Mouse (Mus musculus) neural tube, embryonic 15.5 days (tissue): ENCODE measurements around the gene Tle6. TPM values are rescaled to one million over a fixed set of nuclear protein-coding genes. Genes with fewer than 3 reads are reported as not detected.
A peak's percentile ranks its signal among the peaks of the same experiment; 100 is the strongest.

Experiments used
- ATAC-seq: fragments of 200-750 bp; cut with Nextera tagmentation; 2 replicates; pipeline ENCODE4 v1.8.0; 2017; ENCODE audit warnings: mild to moderate bottlenecking, moderate TSS enrichment, moderate library complexity; ENCODE audit not compliant: low FRiP score
- H3K27ac ChIP-seq: fragments of 300-500 bp; sonication (generic); replicated peaks from 2 replicates; pipeline ENCODE4 v1.5.1; 2015; ENCODE audit warnings: mild to moderate bottlenecking, inconsistent platforms
- H3K27me3 ChIP-seq: fragments of 300-500 bp; sonication (generic); replicated peaks from 2 replicates; pipeline ENCODE4 v1.6.1; 2015; ENCODE audit warnings: inconsistent platforms
- H3K36me3 ChIP-seq: fragments of 300-500 bp; sonication (generic); 2 replicates; pipeline ENCODE4 v1.6.1; 2015; ENCODE audit warnings: inconsistent platforms
- H3K4me1 ChIP-seq: fragments of 300-500 bp; sonication (generic); 2 replicates; pipeline ENCODE4 v1.6.1; 2015; ENCODE audit warnings: inconsistent platforms
- H3K4me2 ChIP-seq: fragments of 300-500 bp; sonication (generic); 2 replicates; pipeline ENCODE4 v1.6.1; 2015; ENCODE audit warnings: inconsistent platforms, mild to moderate bottlenecking, moderate library complexity
- H3K4me3 ChIP-seq: fragments of 300-500 bp; sonication (generic); replicated peaks from 2 replicates; pipeline ENCODE4 v1.5.1; 2015; ENCODE audit warnings: mild to moderate bottlenecking, inconsistent platforms
- H3K9ac ChIP-seq: fragments of 300-500 bp; sonication (generic); replicated peaks from 2 replicates; pipeline ENCODE4 v1.6.1; 2015; ENCODE audit warnings: mild to moderate bottlenecking, inconsistent platforms
- H3K9me3 ChIP-seq: fragments of 300-500 bp; sonication (generic); replicated peaks from 2 replicates; pipeline ENCODE4 v1.6.1; 2016; ENCODE audit warnings: inconsistent platforms
- whole genome bisulfite sequencing: fragments of 180-500 bp; shearing (Covaris S2); methylation state at CpG from one replicate; pipeline ENCODE4 v1.1.7; 2015; ENCODE audit warnings: mixed read lengths; 5-methylcytosine and 5-hydroxymethylcytosine counted together
- polyA plus RNA-seq: library from polyadenylated mRNA; unstranded; fragments of >200 nt; fragmentation: Nextera tagmentation; extraction: Ambion mirVana; gene quantifications from 2 replicates; pipeline ENCODE4 v1.2.1, GENCODE M21; 2015

Gene Tle6
- polyA plus RNA-seq, 1 experiment from 2014 or later = 5.7 TPM

DNA sequence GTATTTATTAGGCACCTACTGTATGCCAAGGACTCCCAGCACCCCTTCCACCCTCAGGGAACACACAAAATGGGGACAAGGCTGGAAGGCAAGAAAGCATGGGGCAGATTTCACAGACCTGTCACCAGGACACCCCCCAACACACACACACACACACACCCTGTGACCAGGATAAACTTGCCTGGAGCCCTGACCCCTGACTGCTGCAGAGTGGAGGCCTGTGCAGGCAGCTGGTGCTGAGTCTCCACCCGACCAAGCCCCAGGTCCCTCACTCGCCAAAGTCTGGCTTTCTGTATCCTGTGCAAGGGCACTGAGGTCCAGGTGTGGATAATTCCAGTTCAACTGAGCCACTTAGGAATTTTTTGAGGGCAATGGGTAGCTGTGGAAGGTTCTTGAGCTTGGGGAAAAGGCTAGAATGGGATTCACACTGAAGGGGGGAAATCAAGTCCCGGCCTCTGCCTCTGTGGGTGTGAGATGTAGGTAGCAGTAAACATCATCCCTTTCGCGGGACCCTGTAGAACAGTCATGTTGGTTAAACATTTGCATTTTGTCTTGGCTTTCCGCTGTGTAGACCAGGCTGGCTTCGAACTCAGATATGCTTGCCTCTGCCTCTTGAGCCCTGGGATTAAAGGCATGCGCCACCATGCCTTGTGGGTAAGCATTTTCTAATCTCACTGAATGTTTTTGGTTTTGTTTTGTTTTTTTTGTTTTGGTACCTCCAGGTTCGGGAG, 31.2 kb downstream of the Tle6 start:
- peak overlapping the region; percentile 88 for H3K27ac ChIP-seq
- no peak overlapping the region for H3K4me3 ChIP-seq
- H3K9me3 ChIP-seq = no peaks in the 10 kb centered on the region
- peaks cover 39% of the 10 kb centered on the region for H3K27me3 ChIP-seq
- peak overlapping the region; percentile 81 for H3K4me2 ChIP-seq
- WGBS = 53% methylated on average over 9 of the region's 9 CpGs
- peaks cover 26% of the 10 kb centered on the region for H3K36me3 ChIP-seq
- no peak overlapping the region for H3K9ac ChIP-seq
- peaks cover 57% of the 10 kb centered on the region for H3K4me1 ChIP-seq
- no peak for ATAC-seq

DNA sequence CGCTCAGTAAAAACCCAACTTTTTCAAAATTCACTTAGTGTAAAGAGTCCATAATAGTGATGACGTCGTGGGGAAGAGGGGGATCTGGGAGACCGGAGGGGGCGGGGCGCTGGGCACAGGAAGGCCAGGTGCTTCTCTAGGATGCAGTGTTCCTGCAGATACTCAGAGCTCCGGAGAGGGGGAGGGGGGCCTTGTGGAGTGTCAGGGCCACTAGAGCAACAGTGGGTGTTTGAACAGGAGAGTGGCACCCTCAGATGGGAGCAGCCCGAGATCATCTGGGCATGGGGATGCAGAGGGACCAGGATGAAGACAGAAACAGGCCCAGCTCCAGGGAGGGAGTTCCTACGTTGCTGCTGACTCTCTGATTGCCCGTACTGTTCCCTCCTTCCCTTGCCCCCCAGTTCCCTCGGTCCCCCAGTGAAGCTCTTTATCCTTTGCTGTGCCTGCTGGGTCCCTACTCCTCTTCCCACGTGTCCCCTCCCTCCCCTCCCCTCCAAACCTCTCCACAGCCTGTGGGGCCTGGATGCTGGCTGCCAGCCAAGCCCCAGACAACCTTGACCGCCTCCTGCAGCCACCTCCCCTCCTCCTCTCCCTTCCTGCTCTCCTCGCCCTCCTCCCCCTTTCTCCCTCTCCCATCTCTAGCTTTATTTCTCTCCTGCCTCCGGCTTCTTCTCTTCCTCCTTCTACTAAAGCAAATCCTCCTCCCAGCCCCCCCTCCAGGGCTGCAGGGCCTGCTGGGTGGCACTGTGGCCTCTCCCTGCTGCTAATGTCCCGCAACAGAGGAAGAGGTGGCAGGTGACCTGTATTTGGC, 32.3 kb downstream of the Tle6 start:
- Histone ChIP-seq H3K27ac (peak overlapping the region; percentile 63), H3K9me3 (no peaks in the 10 kb centered on the region), H3K4me3 (no peak overlapping the region), H3K9ac (0 out of 2 replicates have a peak overlapping the region, but pooled peaks have one; percentile 5), H3K4me1 (peaks cover 61% of the 10 kb centered on the region), H3K4me2 (peak overlapping the region; percentile 17), H3K36me3 (peaks cover 32% of the 10 kb centered on the region), H3K27me3 (peaks cover 29% of the 10 kb centered on the region)
- ATAC-seq = no peak
- 10% methylated on average over 16 of the region's 16 CpGs for whole genome bisulfite sequencing

DNA sequence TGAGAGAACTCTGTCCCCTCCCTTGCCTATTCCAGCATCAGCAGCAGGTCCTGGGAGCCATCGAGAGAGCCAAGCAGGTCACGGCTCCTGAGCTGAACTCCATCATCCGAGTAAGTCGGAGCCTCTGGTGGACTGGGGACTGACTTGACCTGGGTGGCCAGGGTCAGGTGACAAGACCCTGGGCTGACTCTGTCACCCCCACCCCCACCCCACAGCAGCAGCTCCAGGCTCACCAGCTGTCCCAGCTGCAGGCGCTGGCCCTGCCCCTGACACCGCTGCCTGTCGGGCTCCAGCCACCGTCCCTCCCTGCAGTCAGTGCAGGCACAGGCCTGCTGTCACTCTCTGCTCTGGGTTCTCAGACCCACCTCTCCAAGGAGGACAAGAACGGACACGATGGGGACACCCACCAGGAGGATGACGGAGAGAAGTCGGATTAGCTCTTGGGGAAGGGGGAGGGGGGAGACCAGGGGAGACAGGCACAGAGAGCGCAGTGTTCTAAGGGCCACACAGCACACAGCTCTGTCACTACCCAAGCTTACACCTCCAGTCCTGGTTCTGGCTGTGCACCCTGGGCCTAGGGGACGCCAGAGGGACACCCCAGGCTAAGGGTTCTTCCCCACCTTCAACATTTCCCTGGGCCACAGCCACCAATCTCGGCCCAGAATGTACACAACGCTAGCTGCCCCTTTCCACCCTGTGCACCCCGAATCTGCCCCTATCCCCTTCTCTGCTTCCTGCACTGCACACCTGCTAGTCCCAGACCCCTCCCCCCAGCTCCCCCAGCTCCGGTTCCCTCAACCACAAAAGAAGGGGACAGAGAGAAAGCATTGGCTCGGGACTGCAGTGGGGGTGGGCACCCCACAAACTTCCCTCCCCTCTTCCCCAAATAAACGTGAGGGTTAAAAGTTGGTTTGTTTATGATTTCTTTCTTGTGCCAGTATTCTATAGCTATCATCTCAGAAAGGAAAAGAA, 35.3 kb downstream of the Tle6 start:
- Histone ChIP-seq H3K27me3 (peaks cover 15% of the 10 kb centered on the region), H3K9me3 (no peaks in the 10 kb centered on the region), H3K9ac (no peak overlapping the region), H3K4me1 (peaks cover 68% of the 10 kb centered on the region), H3K36me3 (peaks cover 35% of the 10 kb centered on the region), H3K27ac (no peak overlapping the region), H3K4me2 (no peak overlapping the region), H3K4me3 (no peak overlapping the region)
- WGBS = 47% methylated on average over 20 of the region's 20 CpGs
- no peak for ATAC-seq

DNA sequence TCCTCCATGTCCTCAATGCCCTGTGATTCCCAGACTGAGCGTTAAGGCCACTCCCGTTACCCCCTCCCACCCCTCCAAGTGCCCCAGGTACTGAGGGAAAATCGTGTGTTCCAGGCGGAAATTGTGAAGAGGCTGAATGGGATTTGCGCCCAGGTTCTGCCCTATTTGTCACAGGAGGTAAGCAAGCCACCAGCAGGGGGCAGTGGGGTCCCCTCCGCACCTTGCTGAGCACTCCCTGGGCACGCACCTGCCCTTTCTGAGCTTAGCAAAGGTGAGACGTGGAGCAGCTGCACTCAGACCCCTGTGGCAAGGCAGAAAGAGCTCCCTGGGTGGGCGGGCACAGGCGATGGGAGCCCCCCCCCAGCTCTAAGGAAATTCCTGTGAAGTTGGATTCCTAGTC, 36.1 kb downstream of the Tle6 start:
- peaks cover 65% of the 10 kb centered on the region for H3K4me1 ChIP-seq

DNA sequence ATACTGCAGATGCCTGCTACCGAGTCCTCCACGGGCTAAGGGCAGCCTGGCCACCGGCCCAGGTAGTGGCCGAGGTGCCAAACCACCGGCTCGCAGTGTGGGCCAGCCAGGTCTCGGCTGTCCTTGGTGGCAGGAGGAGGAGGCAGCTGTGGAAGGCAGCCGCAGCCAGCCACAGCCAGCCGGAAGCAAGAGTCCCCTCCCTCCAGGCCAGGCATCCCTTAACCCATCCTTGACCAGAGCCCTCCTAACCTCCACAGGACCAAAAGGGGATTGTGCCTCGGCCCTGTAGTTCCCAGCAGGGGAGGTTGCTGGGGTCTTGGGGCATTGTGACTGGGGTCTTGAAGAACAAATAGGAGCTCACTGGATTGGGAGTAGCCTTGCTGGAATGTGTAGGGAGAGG, 36.7 kb downstream of the Tle6 start:
- Histone ChIP-seq H3K4me2 (peak overlapping the region; percentile 48), H3K27me3 (peaks cover 15% of the 10 kb centered on the region), H3K27ac (0 out of 2 replicates have a peak overlapping the region, but pooled peaks have one; percentile 29), H3K9ac (peak overlapping the region; percentile 33; the same call in 1 of the 2 replicates), H3K4me3 (peak overlapping the region; percentile 10), H3K36me3 (peaks cover 35% of the 10 kb centered on the region), H3K9me3 (no peaks in the 10 kb centered on the region), H3K4me1 (peaks cover 60% of the 10 kb centered on the region)
- 6% methylated on average over 10 of the region's 10 CpGs for WGBS
- no peak for ATAC-seq

More for the DNA sequence above, 36.1 kb downstream of the Tle6 start:
- peaks cover 15% of the 10 kb centered on the region for H3K27me3 ChIP-seq
- no peak for ATAC-seq
- 16% methylated on average over 10 of the region's 10 CpGs for WGBS
- H3K9ac ChIP-seq = no peak overlapping the region
- no peak overlapping the region for H3K4me3 ChIP-seq
- H3K9me3 ChIP-seq = no peaks in the 10 kb centered on the region
- no peak overlapping the region for H3K27ac ChIP-seq
- H3K36me3 ChIP-seq = peaks cover 35% of the 10 kb centered on the region
- peak overlapping the region; percentile 48; the same call in 1 of the 2 replicates for H3K4me2 ChIP-seq

DNA sequence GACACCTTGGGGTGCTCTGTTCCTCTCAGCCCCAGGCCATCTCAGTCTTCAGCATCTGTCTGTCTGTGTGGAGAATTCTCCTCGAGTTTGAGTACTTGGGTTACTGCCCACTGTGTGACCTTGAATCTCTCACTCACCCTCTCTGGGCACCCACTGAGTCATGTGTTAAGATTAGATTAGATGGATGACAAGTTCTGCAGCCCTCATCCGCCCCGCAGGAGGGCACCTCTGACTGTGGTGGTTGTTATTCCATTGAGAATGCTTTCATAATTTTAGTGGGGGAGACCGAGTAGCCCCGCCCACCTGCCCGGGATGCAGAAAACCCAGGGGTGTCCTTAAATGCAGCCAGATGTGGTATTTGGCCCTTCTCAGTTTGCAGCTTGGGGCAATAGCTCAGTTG, 37.4 kb downstream of the Tle6 start:
- 43% methylated on average over 6 of the region's 6 CpGs for WGBS
- no peak for ATAC-seq
- H3K27me3 ChIP-seq = peaks cover 15% of the 10 kb centered on the region
- H3K4me1 ChIP-seq = peaks cover 58% of the 10 kb centered on the region
- H3K9me3 ChIP-seq = no peaks in the 10 kb centered on the region
- peaks cover 35% of the 10 kb centered on the region for H3K36me3 ChIP-seq
- H3K4me2 ChIP-seq = peak overlapping the region; percentile 48
- H3K27ac ChIP-seq = no peak overlapping the region
- 0 out of 2 replicates have a peak overlapping the region, but pooled peaks have one; percentile 20 for H3K9ac ChIP-seq
- no peak overlapping the region for H3K4me3 ChIP-seq

DNA sequence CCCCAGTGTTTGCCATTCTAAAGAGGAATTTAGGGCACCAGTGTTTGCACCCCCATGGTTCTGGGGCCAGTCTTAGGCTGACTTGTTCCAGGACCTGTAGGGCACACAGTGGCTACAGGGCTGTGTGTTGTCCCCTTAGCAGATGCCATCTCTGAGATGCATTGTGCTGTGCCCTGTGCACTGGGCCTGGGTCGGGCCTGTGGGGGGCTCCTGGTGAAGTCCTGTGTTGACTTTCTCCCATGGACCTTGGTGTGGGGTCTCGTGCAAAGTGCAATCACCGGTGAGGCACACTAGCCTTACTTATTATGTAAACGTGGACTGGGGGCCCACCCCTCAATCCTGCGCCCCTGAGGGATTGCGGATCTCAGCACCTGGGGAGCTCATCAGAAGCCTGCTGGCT, 38.5 kb downstream of the Tle6 start:
- H3K9me3 ChIP-seq = no peaks in the 10 kb centered on the region
- no peak overlapping the region for H3K4me3 ChIP-seq
- peaks cover 52% of the 10 kb centered on the region for H3K4me1 ChIP-seq
- no peak for ATAC-seq
- peaks cover 35% of the 10 kb centered on the region for H3K36me3 ChIP-seq
- 77% methylated on average over 6 of the region's 6 CpGs for WGBS
- H3K4me2 ChIP-seq = peak overlapping the region; percentile 5
- H3K27me3 ChIP-seq = peaks cover 15% of the 10 kb centered on the region
- H3K27ac ChIP-seq = no peak overlapping the region
- H3K9ac ChIP-seq = 0 out of 2 replicates have a peak overlapping the region, but pooled peaks have one; percentile 4

DNA sequence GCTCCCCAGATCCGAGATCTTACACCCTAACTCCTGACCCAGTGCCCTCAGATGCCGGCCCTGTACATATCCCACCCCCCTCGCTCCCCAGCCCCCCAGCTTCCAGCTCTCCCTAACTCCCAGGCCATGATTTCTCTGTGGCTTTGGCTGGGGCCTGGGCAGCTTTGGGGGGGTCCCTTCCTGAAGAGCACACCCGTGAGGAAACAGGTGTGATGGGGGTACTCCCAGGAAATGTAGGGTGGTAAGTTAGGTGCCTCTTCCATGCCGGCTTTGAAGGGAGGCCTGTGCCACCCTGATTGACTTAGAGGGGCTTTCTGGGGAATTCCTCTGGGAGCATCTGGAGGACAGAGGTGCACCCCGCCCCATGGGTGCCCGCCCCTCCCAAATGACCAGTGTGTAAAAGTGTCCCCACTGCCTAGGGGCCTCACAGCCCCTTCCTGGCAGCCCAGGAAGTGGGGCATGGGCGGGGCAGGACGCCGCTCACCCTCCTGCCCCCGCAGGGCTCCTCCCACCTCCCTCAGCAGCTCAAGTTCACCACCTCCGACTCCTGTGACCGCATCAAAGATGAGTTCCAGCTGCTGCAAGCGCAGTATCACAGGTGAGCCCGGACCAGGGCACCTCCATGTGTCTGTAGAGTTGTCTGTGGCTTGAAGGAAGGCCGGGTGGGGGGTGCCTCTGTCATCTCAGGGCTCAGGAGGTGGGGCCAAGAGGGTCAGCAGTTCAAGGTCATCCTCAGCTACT, 40.0 kb downstream of the Tle6 start:
- ATAC-seq = no peak
- Histone ChIP-seq H3K27ac (peak overlapping the region; percentile 86; the same call in 1 of the 2 replicates), H3K36me3 (peaks cover 21% of the 10 kb centered on the region), H3K4me1 (peaks cover 52% of the 10 kb centered on the region), H3K27me3 (peaks cover 9% of the 10 kb centered on the region), H3K4me2 (peak overlapping the region; percentile 92), H3K4me3 (peak overlapping the region; percentile 86), H3K9ac (peak overlapping the region; percentile 96), H3K9me3 (no peaks in the 10 kb centered on the region)
- WGBS = 23% methylated on average over 16 of the region's 16 CpGs

DNA sequence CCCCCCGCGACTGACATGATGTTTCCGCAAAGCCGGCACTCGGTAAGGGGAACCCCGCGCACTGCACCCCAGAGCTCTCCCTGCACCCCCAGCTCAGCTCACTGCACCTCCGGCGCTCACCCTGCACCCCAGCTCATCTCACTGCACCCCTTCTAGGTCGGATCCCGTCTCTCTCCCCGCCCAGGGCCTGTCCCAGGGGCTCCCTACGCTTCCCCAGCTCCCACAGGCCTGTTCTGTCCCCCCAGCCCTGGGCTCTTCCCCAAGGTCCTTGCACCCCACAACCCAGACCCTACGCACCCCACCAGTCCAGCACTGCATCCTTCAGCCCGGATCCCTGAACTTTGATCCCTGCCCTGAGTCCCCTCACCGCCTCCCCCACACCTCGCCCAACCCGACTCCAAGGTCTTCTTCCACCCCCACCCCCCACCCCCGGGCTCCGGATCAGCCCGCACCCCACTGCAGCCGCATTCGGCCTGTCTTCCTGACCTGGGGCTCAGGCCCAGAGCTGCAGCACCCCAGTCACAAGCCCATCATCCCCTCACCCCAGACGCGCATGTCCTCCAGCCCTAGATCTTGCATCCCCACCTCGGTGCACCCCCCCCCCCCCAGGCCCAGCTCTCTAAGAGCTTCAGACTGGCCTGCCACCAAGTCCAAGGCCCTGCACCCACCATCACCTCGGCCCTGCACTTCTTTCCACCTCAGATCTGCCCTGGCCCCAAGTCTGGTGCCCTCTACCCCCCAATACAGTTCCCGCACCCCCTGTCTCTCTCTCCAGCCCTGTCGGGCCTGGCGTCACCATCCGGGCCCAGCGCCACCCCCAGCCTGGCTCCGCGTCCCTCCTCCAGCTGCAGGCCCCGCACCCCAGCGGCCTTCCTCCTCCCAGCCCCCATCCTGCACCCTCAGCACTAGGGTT, 41.0 kb downstream of the Tle6 start:
- WGBS = under 1% methylated on average over 28 of the region's 36 CpGs
- peak; percentile 39 for ATAC-seq
- Histone ChIP-seq H3K4me1 (peaks cover 52% of the 10 kb centered on the region), H3K36me3 (peaks cover 11% of the 10 kb centered on the region), H3K27me3 (no peaks in the 10 kb centered on the region; the same call in 1 of the 2 replicates), H3K9ac (peak overlapping the region; percentile 96), H3K4me2 (peak overlapping the region; percentile 92), H3K4me3 (peak overlapping the region; percentile 86), H3K9me3 (no peaks in the 10 kb centered on the region), H3K27ac (peak overlapping the region; percentile 86)

DNA sequence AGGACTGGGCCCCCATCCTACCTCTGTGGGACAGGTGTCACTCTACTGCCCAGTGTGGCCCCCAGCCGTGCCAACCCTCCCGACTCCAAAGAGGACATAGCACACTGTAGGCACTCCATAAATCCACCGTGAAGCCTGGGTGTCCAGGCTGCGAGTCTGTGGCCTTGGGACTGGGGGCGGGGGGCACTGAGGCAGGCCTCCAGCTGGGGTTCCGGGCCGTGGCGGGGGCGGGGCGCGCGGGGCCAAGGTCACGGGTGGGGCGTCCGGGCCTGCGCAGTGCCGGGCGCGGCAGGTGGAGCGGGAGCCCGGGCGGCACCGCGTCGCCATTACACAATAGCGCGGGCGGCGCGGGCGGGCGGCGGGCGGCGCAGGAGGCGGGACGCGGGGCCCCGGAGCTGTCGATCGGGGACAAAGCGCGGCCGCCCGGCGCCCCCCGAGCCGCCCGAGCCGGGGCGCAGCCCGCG, 41.7 kb downstream of the Tle6 start, which contains the start of gene Aes:
Aes (plus strand) TSS at position 326 of the 464 bp plus-strand sequence.
- peaks cover 47% of the 10 kb centered on the region for H3K4me1 ChIP-seq
- H3K9ac ChIP-seq = peak within 1 kb of the TSS; percentile 96
- peak within 1 kb of the TSS; percentile 86 for H3K27ac ChIP-seq
- under 1% methylated on average over 31 of the region's 53 CpGs for WGBS
- ATAC-seq = peak; percentile 73
- peak within 1 kb of the TSS; percentile 92 for H3K4me2 ChIP-seq
- H3K27me3 ChIP-seq = no peaks in the 10 kb centered on the region
- peaks cover 6% of the 10 kb centered on the region for H3K36me3 ChIP-seq
- no peaks in the 10 kb centered on the region for H3K9me3 ChIP-seq
- H3K4me3 ChIP-seq = peak within 1 kb of the TSS; percentile 86
